Mouse (Mus musculus) liver, postnatal 0 days (tissue): ENCODE measurements around the gene Sntb2. TPM values are rescaled to one million over a fixed set of nuclear protein-coding genes. Genes with fewer than 3 reads are reported as not detected.
"Not testable (repeated sequence)": the region's sequence is repeated elsewhere in the genome, so short reads cannot be mapped to it uniquely, and the experiment has no call there.

Source experiments
- ATAC-seq: fragments of 200-750 bp; cut with Nextera tagmentation; 2 replicates; pipeline ENCODE4 v1.8.0; 2017; ENCODE audit warnings: mild to moderate bottlenecking, moderate library complexity
- DNase-seq: peaks from one replicate; pipeline ENCODE4 v3.0.0-alpha.2; 2016
- H3K27ac ChIP-seq: fragments of 300-500 bp; sonication (generic); 2 replicates; pipeline ENCODE4 v1.5.1; 2014; ENCODE audit warnings: antibody characterized with exemption, moderate library complexity, mild to moderate bottlenecking, low read depth
- H3K27me3 ChIP-seq: fragments of 300-500 bp; sonication (generic); 2 replicates; pipeline ENCODE4 v1.6.1; 2014; ENCODE audit warnings: low read length, control low read depth, mixed read lengths; ENCODE audit not compliant: insufficient read depth
- H3K36me3 ChIP-seq: fragments of 300-500 bp; sonication (generic); replicated peaks from 2 replicates; pipeline ENCODE4 v1.6.1; 2014; ENCODE audit warnings: mild to moderate bottlenecking, control low read depth, low read length, moderate library complexity, mixed read lengths; ENCODE audit not compliant: insufficient read depth
- H3K4me1 ChIP-seq: fragments of 300-500 bp; sonication (generic); 2 replicates; pipeline ENCODE4 v1.6.1; 2014; ENCODE audit warnings: antibody characterized with exemption, mild to moderate bottlenecking, control low read depth; ENCODE audit not compliant: insufficient read depth
- H3K4me2 ChIP-seq: fragments of 300-500 bp; sonication (generic); 2 replicates; pipeline ENCODE4 v1.6.1; 2014; ENCODE audit warnings: low read depth, mild to moderate bottlenecking, low read length, moderate library complexity, mixed read lengths
- H3K4me3 ChIP-seq: fragments of 300-500 bp; sonication (generic); 2 replicates; pipeline ENCODE4 v1.5.1; 2014; ENCODE audit warnings: low read depth, low read length
- H3K9ac ChIP-seq: fragments of 300-500 bp; sonication (generic); replicated peaks from 2 replicates; pipeline ENCODE4 v1.6.1; 2014; ENCODE audit warnings: mild to moderate bottlenecking, moderate library complexity
- H3K9me3 ChIP-seq: fragments of 300-500 bp; sonication (generic); 2 replicates; pipeline ENCODE4 v1.6.1; 2016; ENCODE audit warnings: mild to moderate bottlenecking, control low read depth, low read length, mixed read lengths
- CTCF ChIP-seq: sonication (generic); IDR thresholded peaks from 2 replicates; pipeline ENCODE4 v1.5.1; 2016; ENCODE audit warnings: antibody characterized with exemption, low read depth
- EP300 ChIP-seq: IDR thresholded peaks from 2 replicates; pipeline ENCODE4 v1.6.1; 2016; ENCODE audit warnings: antibody characterized with exemption, low read depth, mild to moderate bottlenecking
- WGBS: fragments of 180-500 bp; shearing (Covaris S2); extraction: QIAGEN DNeasy Blood & Tissue Kit; methylation state at CpG from one replicate; pipeline ENCODE4 v1.1.7; 2014; ENCODE audit not compliant: insufficient replicate concordance; 5-methylcytosine and 5-hydroxymethylcytosine counted together
- polyA plus RNA-seq: library from polyadenylated mRNA; unstranded; fragments of >200 nt; fragmentation: Nextera tagmentation; extraction: Ambion mirVana; gene quantifications from 2 replicates; pipeline ENCODE4 v1.2.1, GENCODE M21; 2015

Sntb2 gene
- polyA plus RNA-seq, 1 experiment from 2014 or later, result 1.9 TPM

GRCm38 (mm10) chr8:107030650-107031576 is 95.4 kb downstream of the Sntb2 start, which contains the start of gene Vps4a:
Gene Vps4a (plus strand): TSS chr8:107031222.
- Histone ChIP-seq H3K9me3 (no peaks in the 10 kb centered on the region), H3K9ac (peak within 1 kb of the TSS; percentile 98), H3K36me3 (no peaks in the 10 kb centered on the region), H3K27me3 (no peaks in the 10 kb centered on the region), H3K27ac (peak within 1 kb of the TSS; percentile 88), H3K4me3 (peak within 1 kb of the TSS; percentile 99), H3K4me1 (peaks cover 18% of the 10 kb centered on the region), H3K4me2 (peak within 1 kb of the TSS; percentile 94)
- peak; percentile 99 for DNase-seq
- TF ChIP-seq CTCF, result peak; percentile 95
- no peak for TF ChIP-seq EP300
- peak; percentile 96 for ATAC-seq
- WGBS, result 7% methylated on average over 42 of the region's 66 CpGs

DNA sequence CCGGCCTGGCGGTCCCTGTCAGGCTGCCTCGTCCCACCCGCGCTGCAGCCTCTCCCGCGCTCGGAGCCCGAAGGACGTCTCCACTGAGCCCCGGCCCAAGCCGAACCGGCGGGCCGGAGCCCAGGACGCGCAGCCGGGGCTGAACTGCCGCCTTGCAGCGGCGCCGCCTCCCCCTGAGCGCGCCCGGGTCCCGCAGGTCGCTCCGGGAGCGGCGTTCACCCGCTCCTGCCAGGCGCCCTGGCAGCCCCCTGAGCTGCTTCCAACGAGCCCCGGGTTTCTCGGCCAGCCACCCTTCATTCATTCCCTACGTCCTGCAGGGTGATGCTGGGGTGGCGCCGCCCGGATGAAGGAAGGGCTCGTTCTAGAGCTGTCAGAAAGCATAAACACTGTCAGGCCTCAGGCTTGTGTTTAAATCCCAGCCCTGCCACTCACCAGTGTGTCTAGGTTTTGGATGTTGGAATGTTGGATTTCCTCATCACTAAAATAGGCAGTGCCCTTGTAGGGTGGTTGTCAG is 96.1 kb downstream of the Sntb2 start:
- peaks cover 18% of the 10 kb centered on the region for H3K4me1 ChIP-seq
- WGBS, result under 1% methylated on average over 20 of the region's 40 CpGs
- H3K27ac ChIP-seq, result peak overlapping the region; percentile 88
- no peaks in the 10 kb centered on the region for H3K9me3 ChIP-seq
- DNase-seq, result no peak
- H3K9ac ChIP-seq, result peak overlapping the region; percentile 98
- H3K36me3 ChIP-seq, result 0 out of 2 replicates have a peak, but pooled peaks cover 3% of the 10 kb centered on the region
- ATAC-seq, result no peak
- no peaks in the 10 kb centered on the region for H3K27me3 ChIP-seq
- H3K4me3 ChIP-seq, result peak overlapping the region; percentile 99
- TF ChIP-seq EP300, result no peak
- no peak for TF ChIP-seq CTCF
- H3K4me2 ChIP-seq, result peak overlapping the region; percentile 94

GRCm38 (mm10) chr8:107033609-107034008 is 98.1 kb downstream of the Sntb2 start:
- WGBS, result 89% methylated on average over 2 of the region's 2 CpGs
- not testable (repeated sequence) for H3K27ac ChIP-seq

GRCm38 (mm10) chr8:107035641-107036040 is 100.1 kb downstream of the Sntb2 start:
- 81% methylated on average over 3 of the region's 3 CpGs for WGBS

More at GRCm38 (mm10) chr8:107033609-107034008, 98.1 kb downstream of the Sntb2 start:
- H3K27me3 ChIP-seq, H3K9me3 ChIP-seq, ATAC-seq, H3K4me3 ChIP-seq, H3K9ac ChIP-seq, H3K36me3 ChIP-seq, DNase-seq, H3K4me2 ChIP-seq: not testable (repeated sequence)
- H3K4me1 ChIP-seq, result peaks cover 18% of the 10 kb centered on the region

GRCm38 (mm10) chr8:107036626-107037025 is 101.1 kb downstream of the Sntb2 start:
- Histone ChIP-seq H3K4me3 (no peak overlapping the region), H3K9ac (no peak overlapping the region), H3K9me3 (no peaks in the 10 kb centered on the region), H3K36me3 (peaks cover 29% of the 10 kb centered on the region), H3K4me1 (peaks cover 18% of the 10 kb centered on the region), H3K27ac (no peak overlapping the region), H3K27me3 (no peaks in the 10 kb centered on the region), H3K4me2 (no peak overlapping the region)
- 76% methylated on average over 8 of the region's 8 CpGs for WGBS
- TF ChIP-seq CTCF, result no peak
- TF ChIP-seq EP300, result no peak
- ATAC-seq, result 0 out of 2 replicates have a peak, but pooled peaks have one; percentile 27
- DNase-seq, result no peak

More at GRCm38 (mm10) chr8:107035641-107036040, 100.1 kb downstream of the Sntb2 start:
- no peak overlapping the region for H3K27ac ChIP-seq
- ATAC-seq (no peak), DNase-seq (no peak)
- H3K9me3 ChIP-seq, result no peaks in the 10 kb centered on the region
- H3K4me1 ChIP-seq, result peaks cover 18% of the 10 kb centered on the region
- no peaks in the 10 kb centered on the region for H3K27me3 ChIP-seq
- no peak overlapping the region for H3K4me2 ChIP-seq
- H3K9ac ChIP-seq, result no peak overlapping the region
- H3K4me3 ChIP-seq, result no peak overlapping the region
- TF ChIP-seq EP300 (no peak), CTCF (no peak)
- peaks cover 21% of the 10 kb centered on the region for H3K36me3 ChIP-seq

- H3K36me3 ChIP-seq, result peaks cover 69% of the 10 kb centered on the region
- H3K9ac ChIP-seq, result no peak overlapping the region
- no peak for TF ChIP-seq EP300
- no peak for TF ChIP-seq CTCF
- DNase-seq (no peak), ATAC-seq (no peak)
- no peaks in the 10 kb centered on the region for H3K27me3 ChIP-seq
- no peak overlapping the region for H3K4me3 ChIP-seq
- no peak overlapping the region for H3K27ac ChIP-seq
- no peak overlapping the region for H3K4me2 ChIP-seq
- 68% methylated on average over 7 of the region's 7 CpGs for WGBS
- no peaks in the 10 kb centered on the region for H3K9me3 ChIP-seq
- H3K4me1 ChIP-seq, result no peaks in the 10 kb centered on the region; the same call in 1 of the 2 replicates
Observed at GRCm38 (mm10) chr8:107040632-107041031, 105.1 kb downstream of the Sntb2 start.
